Mouse (Mus musculus): ENCODE data around the gene Lyg2.

- TF ChIP-seq CTCF (IDR thresholded peaks at IDR 0.05; ENCODE audit: control insufficient read depth, insufficient read depth, insufficient replicate concordance, low read depth, low read length) (no peak), POLR2A (IDR thresholded peaks at IDR 0.05; ENCODE audit: control insufficient read depth, low read depth, low read length) (no peak)
Observed at GRCm38 (mm10) chr1:37917666-37918065, 1.4 kb upstream of the Lyg2 start.

All from testis, adult 2 months (tissue).